50 mouse cellular contexts compared by ENCODE assay signal in the genomic region with DNA sequence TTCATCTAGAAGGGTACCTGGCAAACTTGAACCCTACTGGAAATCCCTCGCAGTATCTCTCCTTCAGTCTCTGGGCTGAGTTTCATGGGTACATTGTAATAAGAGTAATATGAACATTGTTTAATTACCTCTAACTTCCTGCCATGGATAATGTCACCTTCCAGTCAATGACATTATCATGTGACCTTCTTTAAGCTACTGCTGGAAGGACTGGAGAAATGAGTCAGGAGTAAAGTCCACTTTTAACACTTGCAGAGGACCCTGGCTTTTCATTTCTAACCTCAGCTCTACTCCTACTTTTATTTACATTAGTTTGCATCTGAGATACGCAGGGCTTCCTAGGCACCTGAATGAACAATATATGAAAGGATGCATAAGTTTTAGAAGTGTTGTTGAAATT. TPM values are rescaled to one million over a fixed set of nuclear protein-coding genes. Genes with fewer than 3 reads are reported as not detected.
"Had no signal": no experiment of that assay in that cellular context is flagged by ENCODE, and none has a peak within 500 bp of the region (broad histone marks: within the 10 kb centered on the region; RNA-seq: fewer than 3 reads in every experiment).

No protein-coding gene starts in this region.

- H3K4me3 ChIP-seq: heart, embryonic 10.5 days; heart, embryonic 12.5 days; heart, embryonic 13.5 days; heart, embryonic 15.5 days; hindbrain, embryonic 10.5 days; hindbrain, embryonic 12.5 days; hindbrain, embryonic 13.5 days; hindbrain, embryonic 15.5 days; kidney, embryonic 15.5 days; layer of hippocampus, adult 2 months; left cerebral cortex, adult 2 months had no signal

- DNase-seq: heart, postnatal 10 days; heart, postnatal 14 days; heart, postnatal 36 days; heart, postnatal 4 days; kidney, adult 11 months; kidney, adult 18-20 months; kidney, adult 2 months; kidney, adult 8-10 months; kidney, adult 9 months; kidney, postnatal 10 days; kidney, postnatal 14 days; kidney, postnatal 25 days; kidney, postnatal 36 days; kidney, postnatal 4 days; layer of hippocampus, adult 9-11 months; layer of hippocampus, postnatal 36 days had no signal

- H3K4me1 ChIP-seq: heart, embryonic 10.5 days; heart, embryonic 12.5 days; heart, embryonic 13.5 days; heart, embryonic 15.5 days; hindbrain, embryonic 10.5 days; hindbrain, embryonic 12.5 days; hindbrain, embryonic 13.5 days; hindbrain, embryonic 15.5 days; kidney, embryonic 15.5 days had no signal

- H3K27ac ChIP-seq: heart, embryonic 10.5 days; heart, embryonic 13.5 days; heart, embryonic 15.5 days; hindbrain, embryonic 10.5 days; hindbrain, embryonic 12.5 days; hindbrain, embryonic 13.5 days; hindbrain, embryonic 14.5 days; hindbrain, embryonic 15.5 days; hindbrain, postnatal 0 days; kidney, embryonic 15.5 days; kidney, postnatal 0 days; layer of hippocampus, adult 2 months; left cerebral cortex, adult 2 months had no signal

- ATAC-seq: hindbrain, embryonic 16.5 days; hindbrain, postnatal 0 days; inflammation-experienced regulatory T-cells, adult 6 months had no signal

- H3K9me3 ChIP-seq: heart, embryonic 10.5 days; heart, embryonic 12.5 days; heart, embryonic 13.5 days; heart, embryonic 15.5 days; hindbrain, embryonic 10.5 days; hindbrain, embryonic 12.5 days; hindbrain, embryonic 13.5 days; hindbrain, embryonic 15.5 days; kidney, embryonic 15.5 days had no signal

- H3K36me3 ChIP-seq: heart, embryonic 10.5 days; heart, embryonic 12.5 days; heart, embryonic 13.5 days; heart, embryonic 15.5 days; hindbrain, embryonic 10.5 days; hindbrain, embryonic 12.5 days; hindbrain, embryonic 13.5 days; hindbrain, embryonic 15.5 days; kidney, embryonic 15.5 days had no signal

- H3K4me2 ChIP-seq: heart, embryonic 11.5 days; heart, embryonic 12.5 days; heart, embryonic 13.5 days; heart, embryonic 15.5 days; hindbrain, embryonic 12.5 days; hindbrain, embryonic 13.5 days; hindbrain, embryonic 14.5 days; hindbrain, embryonic 15.5 days; kidney, embryonic 15.5 days had no signal

- H3K9ac ChIP-seq: heart, embryonic 12.5 days; heart, embryonic 13.5 days; heart, embryonic 15.5 days; hindbrain, embryonic 12.5 days; hindbrain, embryonic 13.5 days; hindbrain, embryonic 14.5 days; hindbrain, embryonic 15.5 days; kidney, embryonic 15.5 days had no signal

- H3K27me3 ChIP-seq: heart, embryonic 12.5 days; heart, embryonic 13.5 days; heart, embryonic 15.5 days; hindbrain, embryonic 12.5 days; hindbrain, embryonic 13.5 days; hindbrain, embryonic 15.5 days; kidney, embryonic 15.5 days had no signal

RNA-seq across cellular contexts. Expression of a gene that starts 2.6 kb away (rescaled TPM):
- total RNA-seq: heart, adult 8-10 months; heart, postnatal 10 days; heart, postnatal 14 days; heart, postnatal 25 days; heart, postnatal 36 days; heart, postnatal 4 days; hematopoietic stem cell, adult 5-6 weeks; hindbrain, postnatal 0 days; layer of hippocampus, adult 18-20 months; layer of hippocampus, adult 2 months; layer of hippocampus, adult 8-10 months; layer of hippocampus, postnatal 10 days; layer of hippocampus, postnatal 14 days; layer of hippocampus, postnatal 25 days; layer of hippocampus, postnatal 36 days; left cerebral cortex, adult 18-20 months; left cerebral cortex, adult 2 months had no signal
- polyA plus RNA-seq: heart, embryonic 10.5 days; heart, embryonic 11.5 days; heart, embryonic 12.5 days; heart, embryonic 13.5 days; heart, embryonic 14.5 days; heart, embryonic 15.5 days; heart, embryonic 16.5 days; heart, postnatal 0 days; hindbrain, embryonic 10.5 days; hindbrain, embryonic 11.5 days; hindbrain, embryonic 12.5 days; hindbrain, embryonic 13.5 days; hindbrain, embryonic 14.5 days; hindbrain, embryonic 15.5 days; hindbrain, embryonic 16.5 days; hindbrain, postnatal 0 days; inflammation-experienced regulatory T-cells, adult 6 months; intestine, embryonic 14.5 days; kidney, adult 2 months; kidney, embryonic 14.5 days; kidney, embryonic 15.5 days; kidney, embryonic 16.5 days; kidney, postnatal 0 days; large intestine, adult 2 months had no signal

RNA-seq across cellular contexts. Expression of a gene that starts 12.3 kb away (rescaled TPM):
- total RNA-seq: heart, adult 8-10 months; heart, postnatal 10 days; heart, postnatal 14 days; heart, postnatal 25 days; heart, postnatal 36 days; heart, postnatal 4 days; hematopoietic stem cell, adult 5-6 weeks; hindbrain, postnatal 0 days; layer of hippocampus, adult 18-20 months; layer of hippocampus, adult 2 months; layer of hippocampus, postnatal 10 days; layer of hippocampus, postnatal 14 days; layer of hippocampus, postnatal 25 days; layer of hippocampus, postnatal 36 days; left cerebral cortex, adult 18-20 months; left cerebral cortex, adult 2 months had no signal
- polyA plus RNA-seq: heart, embryonic 10.5 days; heart, embryonic 11.5 days; heart, embryonic 12.5 days; heart, embryonic 13.5 days; heart, embryonic 14.5 days; heart, embryonic 15.5 days; heart, embryonic 16.5 days; heart, postnatal 0 days; hindbrain, embryonic 10.5 days; hindbrain, embryonic 11.5 days; hindbrain, embryonic 12.5 days; hindbrain, embryonic 13.5 days; hindbrain, embryonic 14.5 days; hindbrain, embryonic 15.5 days; hindbrain, embryonic 16.5 days; hindbrain, postnatal 0 days; intestine, embryonic 14.5 days; kidney, adult 2 months; kidney, embryonic 14.5 days; kidney, embryonic 15.5 days; kidney, embryonic 16.5 days; kidney, postnatal 0 days; large intestine, adult 2 months had no signal

RNA-seq across cellular contexts. Expression of a gene that starts 38.5 kb away (rescaled TPM):
- total RNA-seq: heart, adult 8-10 months; heart, postnatal 10 days; heart, postnatal 14 days; heart, postnatal 25 days; heart, postnatal 36 days; heart, postnatal 4 days; hematopoietic stem cell, adult 5-6 weeks; hindbrain, postnatal 0 days; layer of hippocampus, adult 18-20 months; layer of hippocampus, adult 2 months; layer of hippocampus, adult 8-10 months; layer of hippocampus, postnatal 10 days; layer of hippocampus, postnatal 14 days; layer of hippocampus, postnatal 25 days; layer of hippocampus, postnatal 36 days; left cerebral cortex, adult 18-20 months; left cerebral cortex, adult 2 months had no signal
- polyA plus RNA-seq: heart, embryonic 11.5 days; heart, embryonic 12.5 days; heart, embryonic 13.5 days; heart, embryonic 14.5 days; heart, embryonic 15.5 days; heart, postnatal 0 days; hindbrain, embryonic 11.5 days; hindbrain, embryonic 12.5 days; hindbrain, embryonic 13.5 days; hindbrain, embryonic 14.5 days; hindbrain, embryonic 15.5 days; hindbrain, embryonic 16.5 days; hindbrain, postnatal 0 days; inflammation-experienced regulatory T-cells, adult 6 months; kidney, adult 2 months; kidney, embryonic 15.5 days; kidney, embryonic 16.5 days; kidney, postnatal 0 days; large intestine, adult 2 months had no signal

RNA-seq across cellular contexts. Expression of a gene that starts 52.8 kb away (rescaled TPM):
- total RNA-seq: heart, adult 8-10 months; heart, postnatal 10 days; heart, postnatal 14 days; heart, postnatal 25 days; heart, postnatal 36 days; heart, postnatal 4 days; hematopoietic stem cell, adult 5-6 weeks; hindbrain, postnatal 0 days; layer of hippocampus, adult 18-20 months; layer of hippocampus, adult 2 months; layer of hippocampus, adult 8-10 months; layer of hippocampus, postnatal 10 days; layer of hippocampus, postnatal 14 days; layer of hippocampus, postnatal 25 days; layer of hippocampus, postnatal 36 days; left cerebral cortex, adult 18-20 months; left cerebral cortex, adult 2 months had no signal
- polyA plus RNA-seq: heart, embryonic 10.5 days; heart, embryonic 11.5 days; heart, embryonic 12.5 days; heart, embryonic 13.5 days; heart, embryonic 14.5 days; heart, embryonic 15.5 days; heart, embryonic 16.5 days; heart, postnatal 0 days; hindbrain, embryonic 10.5 days; hindbrain, embryonic 11.5 days; hindbrain, embryonic 12.5 days; hindbrain, embryonic 13.5 days; hindbrain, embryonic 14.5 days; hindbrain, embryonic 15.5 days; hindbrain, embryonic 16.5 days; hindbrain, postnatal 0 days; inflammation-experienced regulatory T-cells, adult 6 months; intestine, embryonic 14.5 days; kidney, adult 2 months; kidney, embryonic 14.5 days; kidney, embryonic 15.5 days; kidney, embryonic 16.5 days; kidney, postnatal 0 days; large intestine, adult 2 months had no signal
